Mouse (Mus musculus): Measurements from ENCODE around the gene Aldoc.

- TF ChIP-seq TAL1 (IDR thresholded peaks at IDR 0.05; ENCODE audit: low read length) (no peak), GATA1 (IDR thresholded peaks at IDR 0.05; ENCODE audit: low read length) (no peak)
Measured at GRCm38 (mm10) chr11:78354905-78355304, 32.1 kb downstream of the Aldoc start.
